Mouse (Mus musculus) stomach, embryonic 15.5 days (tissue): ENCODE measurements at regions not wholly inside any gene's neighbourhood (a gene's known extent, or its start where the extent isn't known, plus 50 kb on each side); places are given as distances from the start of the nearest gene placed in this dataset. TPM values are rescaled to one million over a fixed set of nuclear protein-coding genes. Genes with fewer than 3 reads are reported as not detected.
A peak's percentile ranks its signal among the peaks of the same experiment; 100 is the strongest.

Source experiments
- ATAC-seq: fragments of 200-750 bp; cut with Nextera tagmentation; 2 replicates; pipeline ENCODE4 v1.8.0; 2017; ENCODE audit warnings: low read depth, moderate number of reproducible peaks, moderate TSS enrichment; ENCODE audit not compliant: insufficient read depth, low FRiP score
- H3K27ac ChIP-seq: fragments of 300-500 bp; sonication (generic); 2 replicates; pipeline ENCODE4 v1.5.1; 2015; ENCODE audit warnings: mild to moderate bottlenecking, inconsistent platforms
- H3K27me3 ChIP-seq: fragments of 300-500 bp; sonication (generic); replicated peaks from 2 replicates; pipeline ENCODE4 v1.6.1; 2015; ENCODE audit warnings: inconsistent platforms
- H3K36me3 ChIP-seq: fragments of 300-500 bp; sonication (generic); 2 replicates; pipeline ENCODE4 v1.6.1; 2015; ENCODE audit warnings: inconsistent platforms
- H3K4me1 ChIP-seq: fragments of 300-500 bp; sonication (generic); 2 replicates; pipeline ENCODE4 v1.6.1; 2015; ENCODE audit warnings: inconsistent platforms
- H3K4me2 ChIP-seq: fragments of 300-500 bp; sonication (generic); 2 replicates; pipeline ENCODE4 v1.6.1; 2015; ENCODE audit warnings: mild to moderate bottlenecking, inconsistent platforms
- H3K4me3 ChIP-seq: fragments of 300-500 bp; sonication (generic); replicated peaks from 2 replicates; pipeline ENCODE4 v1.5.1; 2015; ENCODE audit warnings: inconsistent platforms
- H3K9ac ChIP-seq: fragments of 300-500 bp; sonication (generic); 2 replicates; pipeline ENCODE4 v1.6.1; 2015; ENCODE audit warnings: inconsistent platforms
- H3K9me3 ChIP-seq: fragments of 300-500 bp; sonication (generic); 2 replicates; pipeline ENCODE4 v1.6.1; 2016; ENCODE audit warnings: inconsistent platforms
- WGBS: fragments of 180-500 bp; shearing (Covaris S2); methylation state at CpG from one replicate; pipeline ENCODE4 v1.1.7; 2015; 5-methylcytosine and 5-hydroxymethylcytosine counted together
- microRNA-seq: library from miRNA; unstranded; fragments of <30 nt; microRNA quantifications from one replicate; pipeline ENCODE4, GENCODE M21; 2016

- Histone ChIP-seq H3K27me3 (no peaks in the 10 kb centered on the region), H3K36me3 (no peaks in the 10 kb centered on the region), H3K9ac (no peak overlapping the region), H3K4me1 (peaks cover 15% of the 10 kb centered on the region), H3K4me3 (no peak overlapping the region), H3K9me3 (no peaks in the 10 kb centered on the region), H3K4me2 (no peak overlapping the region), H3K27ac (peak overlapping the region; percentile 44; the same call in 1 of the 2 replicates)
- peak; percentile 66; the same call in 1 of the 2 replicates for ATAC-seq
- WGBS, result 23% methylated on average over 5 of the region's 5 CpGs
These were observed 119.4 kb downstream of the Ndfip2 start for GRCm38 (mm10) chr14:105377770-105378169.

- H3K4me3 ChIP-seq, result no peak overlapping the region
- H3K4me2 ChIP-seq, result no peak overlapping the region
- peaks cover 15% of the 10 kb centered on the region for H3K4me1 ChIP-seq
- WGBS, result 55% methylated on average over 4 of the region's 4 CpGs
- H3K27ac ChIP-seq, result 0 out of 2 replicates have a peak overlapping the region, but pooled peaks have one; percentile 0
- H3K36me3 ChIP-seq, result no peaks in the 10 kb centered on the region
- no peak; the same call in 1 of the 2 replicates for ATAC-seq
- H3K9me3 ChIP-seq, result no peaks in the 10 kb centered on the region
- no peak overlapping the region for H3K9ac ChIP-seq
- no peaks in the 10 kb centered on the region for H3K27me3 ChIP-seq
These were observed 118.8 kb downstream of the Ndfip2 start for GRCm38 (mm10) chr14:105377035-105377621.

GRCm38 (mm10) chr14:105369637-105370435 lies 111.5 kb downstream of the Ndfip2 start:
- H3K4me1 ChIP-seq, result no peaks in the 10 kb centered on the region
- H3K4me2 ChIP-seq, result no peak overlapping the region
- WGBS, result 62% methylated on average over 5 of the region's 5 CpGs
- H3K9me3 ChIP-seq, result no peaks in the 10 kb centered on the region
- no peak overlapping the region for H3K27ac ChIP-seq
- H3K36me3 ChIP-seq, result no peaks in the 10 kb centered on the region
- no peak overlapping the region for H3K9ac ChIP-seq
- no peaks in the 10 kb centered on the region for H3K27me3 ChIP-seq
- ATAC-seq, result 0 out of 2 replicates have a peak, but pooled peaks have one; percentile 56
- H3K4me3 ChIP-seq, result no peak overlapping the region

GRCm38 (mm10) chr14:105360530-105360929 lies 102.2 kb downstream of the Ndfip2 start:
- no peak for ATAC-seq
- Histone ChIP-seq H3K4me1 (no peaks in the 10 kb centered on the region), H3K4me2 (no peak overlapping the region), H3K9me3 (no peaks in the 10 kb centered on the region), H3K27me3 (no peaks in the 10 kb centered on the region), H3K36me3 (no peaks in the 10 kb centered on the region), H3K27ac (no peak overlapping the region), H3K4me3 (no peak overlapping the region), H3K9ac (no peak overlapping the region)
- WGBS, result 50% methylated on average over 6 of the region's 6 CpGs

GRCm38 (mm10) chr14:105359829-105360228 lies 101.5 kb downstream of the Ndfip2 start:
- Histone ChIP-seq H3K9ac (no peak overlapping the region), H3K36me3 (no peaks in the 10 kb centered on the region), H3K4me1 (no peaks in the 10 kb centered on the region), H3K27ac (no peak overlapping the region), H3K4me2 (no peak overlapping the region), H3K4me3 (no peak overlapping the region), H3K27me3 (no peaks in the 10 kb centered on the region), H3K9me3 (no peaks in the 10 kb centered on the region)
- 62% methylated on average over 3 of the region's 3 CpGs for WGBS
- ATAC-seq, result no peak

Small RNAs in the stretch of these regions (microRNA-seq; reads per million reads assigned to microRNA genes)
- not detected for gene Gm22406
- not detected for gene Mir6390
